In the genomic region with DNA sequence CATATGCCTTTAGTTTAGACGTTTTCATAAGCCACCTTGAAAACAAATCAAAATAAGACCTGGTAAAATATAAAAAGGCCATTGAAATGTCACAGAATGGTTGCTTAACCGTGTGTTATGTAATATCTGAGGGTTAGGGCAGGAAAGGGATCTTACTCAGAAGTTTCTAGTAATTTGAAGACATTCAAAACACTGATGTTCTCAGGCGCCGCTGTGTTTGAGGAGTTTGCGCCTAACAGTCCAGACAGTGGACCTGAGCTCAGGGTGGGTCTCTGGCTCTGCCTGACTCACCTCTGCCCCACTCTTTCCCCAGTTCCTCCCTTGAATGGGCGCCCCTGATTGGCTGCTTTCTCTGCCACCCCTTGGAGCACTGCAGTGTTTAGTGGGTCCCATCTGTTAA, we compare ENCODE assay signal across 14 mouse cellular contexts.
"Had no signal": no experiment of that assay in that cellular context is flagged by ENCODE, and none has a peak within 500 bp of the region (broad histone marks: within the 10 kb centered on the region; RNA-seq: fewer than 3 reads in every experiment).

No protein-coding gene starts in this region.

- DNase-seq: kidney, adult 9 months; kidney, postnatal 36 days; layer of hippocampus, adult 9-11 months; layer of hippocampus, postnatal 36 days; midbrain, embryonic 14.5 days; retina, postnatal 1 day; right cerebral cortex, postnatal 14 days; thymus, postnatal 36 days had no signal

- H3K36me3 ChIP-seq: limb, embryonic 15.5 days; neural tube, embryonic 12.5 days; stomach, embryonic 15.5 days had no signal

- H3K4me2 ChIP-seq: limb, embryonic 15.5 days; neural tube, embryonic 12.5 days; stomach, embryonic 15.5 days had no signal

- H3K4me1 ChIP-seq: limb, embryonic 15.5 days; neural tube, embryonic 12.5 days had no signal

- H3K4me3 ChIP-seq: limb, embryonic 15.5 days; neural tube, embryonic 12.5 days; stomach, embryonic 15.5 days had no signal

- ATAC-seq: intestine, postnatal 0 days had no signal

- H3K9ac ChIP-seq: limb, embryonic 15.5 days; neural tube, embryonic 12.5 days; stomach, embryonic 15.5 days had no signal

- H3K9me3 ChIP-seq: limb, embryonic 15.5 days; neural tube, embryonic 12.5 days; stomach, embryonic 15.5 days had no signal

- H3K27ac ChIP-seq: kidney, postnatal 0 days; limb, embryonic 15.5 days; macrophage; neural tube, embryonic 12.5 days; stomach, embryonic 15.5 days had no signal

- H3K27me3 ChIP-seq: limb, embryonic 15.5 days; neural tube, embryonic 12.5 days; stomach, embryonic 15.5 days had no signal
